Mouse (Mus musculus) G1E (cell line): ENCODE data around the gene Tent4a. TPM values are rescaled to one million over a fixed set of nuclear protein-coding genes. Genes with fewer than 3 reads are reported as not detected.
A peak's percentile ranks its signal among the peaks of the same experiment; 100 is the strongest.

Experiments used
- ATAC-seq: 2 replicates; pipeline ENCODE4 v1.8.0; 2016; ENCODE audit warnings: mild to moderate bottlenecking; ENCODE audit not compliant: insufficient number of reproducible peaks, poor library complexity, low FRiP score, severe bottlenecking; ENCODE audit errors: extremely low read depth
- DNase-seq: peaks from one replicate; pipeline ENCODE4 v3.0.0; 2012; ENCODE audit warnings: low spot score
- H3K27me3 ChIP-seq: 2 replicates; pipeline ENCODE4 v1.6.1; 2012; ENCODE audit warnings: mild to moderate bottlenecking, low read length, inconsistent platforms; ENCODE audit not compliant: insufficient read depth
- H3K36me3 ChIP-seq: replicated peaks from 2 replicates; pipeline ENCODE3; 2012; ENCODE audit warnings: mild to moderate bottlenecking, inconsistent platforms
- H3K4me1 ChIP-seq: 2 replicates; pipeline ENCODE4 v1.6.1; 2012; ENCODE audit warnings: low read depth, low read length, inconsistent platforms, mixed read lengths; ENCODE audit not compliant: insufficient read depth
- H3K4me3 ChIP-seq: 2 replicates; pipeline ENCODE4 v1.5.1; 2012; ENCODE audit warnings: low read depth, mild to moderate bottlenecking, inconsistent platforms, low read length, moderate library complexity, mixed read lengths
- H3K9me3 ChIP-seq: replicated peaks from 2 replicates; pipeline ENCODE4 v1.6.1; 2012; ENCODE audit warnings: inconsistent platforms
- CTCF ChIP-seq: IDR thresholded peaks from 2 replicates; pipeline ENCODE4 v1.5.1; 2012; ENCODE audit warnings: low read depth, low read length, inconsistent platforms, mixed read lengths
- GATA1 ChIP-seq: IDR thresholded peaks from 2 replicates; pipeline ENCODE4 v1.6.1; 2012; ENCODE audit warnings: borderline replicate concordance, low read length, inconsistent platforms, mixed read lengths
- GATA2 ChIP-seq: IDR thresholded peaks from 2 replicates; pipeline ENCODE4 v1.6.1; 2012; ENCODE audit warnings: low read depth, low read length, inconsistent platforms, borderline replicate concordance
- POLR2AphosphoS5 ChIP-seq: IDR thresholded peaks from 2 replicates; pipeline ENCODE4 v1.6.1; 2012; ENCODE audit warnings: low read depth, low read length, inconsistent platforms; ENCODE audit not compliant: insufficient replicate concordance
- TAL1 ChIP-seq: conservative IDR thresholded peaks from 2 replicates; pipeline ENCODE4 v1.6.1; 2012; ENCODE audit warnings: low read depth, low read length, inconsistent platforms, mixed read lengths
- polyA plus RNA-seq: library from polyadenylated mRNA; stranded (reverse); fragments of >175 nt; gene quantifications from 2 replicates; pipeline ENCODE4 v1.2.3, GENCODE M21; 2012
- total RNA-seq, 2 experiments: library from RNA; stranded (forward) in 1 of 2; stranded (reverse) in 1 of 2; fragments of 200-1000 nt in 1 of 2; fragments of >200 nt in 1 of 2; fragmentation: Nextera tagmentation in 1 of 2; gene quantifications; 2 replicates each; pipeline ENCODE4 v1.2.3; 2014 to 2017

Tent4a gene
- total and polyA plus RNA-seq, 3 experiments: 8.0 to 9.9 (median 9.5) TPM

DNA sequence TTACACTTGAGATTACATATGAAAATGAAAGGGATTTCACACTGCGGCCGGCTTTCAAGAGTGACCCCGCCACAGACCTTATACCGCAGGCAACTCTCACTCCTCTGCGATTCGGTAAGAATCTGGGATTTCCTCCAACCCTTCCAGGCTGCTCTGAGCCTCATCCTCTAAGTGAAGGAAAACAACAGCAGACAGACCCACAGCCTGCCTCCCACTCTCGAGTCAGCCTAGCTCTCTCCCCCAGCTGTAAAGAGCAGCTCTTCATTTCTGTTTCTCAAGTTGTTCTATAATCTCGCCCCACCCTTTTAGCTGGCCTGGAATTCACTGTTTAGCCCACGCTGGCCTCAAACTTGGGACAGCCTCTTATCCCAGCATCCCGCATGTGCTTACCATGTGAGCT is 7.4 kb upstream of the Tent4a start:
- TF ChIP-seq CTCF (no peak), TAL1 (no peak), GATA2 (no peak), POLR2AphosphoS5 (no peak), GATA1 (no peak)
- H3K27me3 ChIP-seq: peaks cover 18% of the 10 kb centered on the region
- H3K4me3 ChIP-seq: no peak overlapping the region
- ATAC-seq (no peak), DNase-seq (no peak)
- H3K4me1 ChIP-seq: peaks cover 16% of the 10 kb centered on the region; the same call in 1 of the 2 replicates
- no peaks in the 10 kb centered on the region for H3K9me3 ChIP-seq
- peaks cover 7% of the 10 kb centered on the region for H3K36me3 ChIP-seq

DNA sequence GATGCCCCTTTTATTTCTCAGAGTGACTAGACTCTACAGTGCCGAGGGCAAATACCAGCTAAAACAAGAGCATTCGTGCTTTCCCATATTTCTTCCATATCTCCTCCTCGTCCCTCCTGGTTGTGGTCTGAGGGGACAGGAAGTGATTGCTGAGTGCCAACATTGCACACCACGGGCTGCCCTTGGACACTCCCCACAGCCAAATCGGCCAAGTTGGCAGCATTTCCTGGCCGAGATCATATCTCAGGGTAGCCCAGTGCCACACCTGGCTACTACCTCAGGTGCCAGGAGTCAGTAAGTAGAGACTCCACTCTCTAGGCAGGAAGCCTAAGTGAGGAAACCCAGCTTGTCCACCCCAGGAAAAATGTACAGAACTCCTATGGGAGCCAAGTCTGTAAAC is 6.8 kb upstream of the Tent4a start:
- ATAC-seq: no peak

GRCm38 (mm10) chr13:69538327-69538726 is 3.9 kb upstream of the Tent4a start:
- peaks cover 32% of the 10 kb centered on the region for H3K4me1 ChIP-seq
- peaks cover 7% of the 10 kb centered on the region for H3K36me3 ChIP-seq
- H3K27me3 ChIP-seq: peaks cover 11% of the 10 kb centered on the region
- TF ChIP-seq POLR2AphosphoS5: no peak
- TF ChIP-seq GATA2: no peak
- no peak for TF ChIP-seq GATA1
- TF ChIP-seq CTCF: no peak
- TF ChIP-seq TAL1: no peak
- no peaks in the 10 kb centered on the region for H3K9me3 ChIP-seq
- ATAC-seq (no peak; the same call in 1 of the 2 replicates), DNase-seq (no peak)
- no peak overlapping the region for H3K4me3 ChIP-seq

More for the DNA sequence above, 6.8 kb upstream of the Tent4a start:
- Histone ChIP-seq H3K4me3 (no peak overlapping the region), H3K36me3 (peaks cover 7% of the 10 kb centered on the region), H3K27me3 (peaks cover 18% of the 10 kb centered on the region), H3K9me3 (no peaks in the 10 kb centered on the region), H3K4me1 (peaks cover 16% of the 10 kb centered on the region; the same call in 1 of the 2 replicates)
- TF ChIP-seq POLR2AphosphoS5 (no peak), TAL1 (no peak), CTCF (no peak), GATA2 (no peak), GATA1 (no peak)
- no peak for DNase-seq

DNA sequence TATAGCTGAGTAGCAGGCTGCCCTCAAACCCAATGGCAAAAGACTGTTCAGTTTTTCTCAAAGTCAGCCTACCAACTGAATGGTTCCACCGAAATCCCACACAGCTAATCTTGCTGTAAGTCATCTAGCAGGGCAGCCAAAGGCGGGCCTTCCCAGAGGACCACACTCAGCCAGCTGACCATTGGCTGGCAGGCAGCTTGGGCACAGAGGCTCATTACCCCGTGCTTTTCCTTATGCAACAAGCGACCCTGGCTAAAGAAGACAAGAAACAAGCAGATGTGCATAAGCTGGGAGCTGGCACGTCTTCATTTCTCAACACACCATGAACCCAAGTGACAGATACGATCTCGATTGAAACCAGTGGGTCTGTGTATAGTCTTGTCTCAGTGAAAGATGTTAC is 2.9 kb upstream of the Tent4a start:
- H3K9me3 ChIP-seq: no peaks in the 10 kb centered on the region
- peaks cover 36% of the 10 kb centered on the region for H3K4me1 ChIP-seq
- H3K4me3 ChIP-seq: no peak overlapping the region
- peaks cover 7% of the 10 kb centered on the region for H3K36me3 ChIP-seq
- DNase-seq (no peak), ATAC-seq (no peak)
- no peak for TF ChIP-seq GATA2
- no peak for TF ChIP-seq POLR2AphosphoS5
- no peak for TF ChIP-seq TAL1
- TF ChIP-seq CTCF: no peak
- no peak for TF ChIP-seq GATA1
- peaks cover 7% of the 10 kb centered on the region for H3K27me3 ChIP-seq

DNA sequence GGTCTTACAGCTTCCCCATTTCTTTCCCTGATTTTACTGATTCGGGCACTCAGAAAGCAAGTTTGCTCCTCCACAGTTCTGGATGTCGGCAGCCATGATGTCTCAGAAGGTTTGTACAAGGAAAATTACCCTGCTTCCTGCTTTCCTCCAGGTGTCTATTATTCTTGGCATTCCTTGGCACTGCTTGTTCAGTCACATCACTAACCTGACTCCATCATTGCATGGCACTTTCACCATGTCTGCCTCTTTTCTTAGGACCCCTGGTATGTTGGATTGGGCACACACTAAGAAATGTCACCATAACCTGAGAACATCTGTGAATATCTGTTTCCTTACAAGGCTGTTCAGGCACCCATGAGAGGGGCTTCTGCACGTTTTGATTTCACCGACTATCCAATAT is 1.6 kb upstream of the Tent4a start:
- no peak overlapping the region for H3K4me3 ChIP-seq
- H3K36me3 ChIP-seq: peaks cover 19% of the 10 kb centered on the region
- no peak for TF ChIP-seq TAL1
- TF ChIP-seq POLR2AphosphoS5: no peak
- TF ChIP-seq CTCF: no peak
- no peak for TF ChIP-seq GATA2
- TF ChIP-seq GATA1: no peak
- peaks cover 45% of the 10 kb centered on the region for H3K4me1 ChIP-seq
- H3K27me3 ChIP-seq: peaks cover 4% of the 10 kb centered on the region
- no peak for DNase-seq
- H3K9me3 ChIP-seq: no peaks in the 10 kb centered on the region
- ATAC-seq: no peak

GRCm38 (mm10) chr13:69534654-69535551 is 486 bp upstream of the Tent4a start:
- H3K4me3 ChIP-seq: peak overlapping the region; percentile 91
- H3K4me1 ChIP-seq: peaks cover 52% of the 10 kb centered on the region
- ATAC-seq (peak; percentile 43), DNase-seq (peak; percentile 94)
- peaks cover 31% of the 10 kb centered on the region for H3K36me3 ChIP-seq
- no peak for TF ChIP-seq GATA1
- no peak for TF ChIP-seq POLR2AphosphoS5
- no peak for TF ChIP-seq CTCF
- TF ChIP-seq TAL1: no peak
- no peak for TF ChIP-seq GATA2
- H3K9me3 ChIP-seq: no peaks in the 10 kb centered on the region
- no peaks in the 10 kb centered on the region for H3K27me3 ChIP-seq
